Mouse (Mus musculus) midbrain, embryonic 16.5 days (tissue): ENCODE results near the gene Tspan5. TPM values are rescaled to one million over a fixed set of nuclear protein-coding genes. Genes with fewer than 3 reads are reported as not detected.
A peak's percentile ranks its signal among the peaks of the same experiment; 100 is the strongest.

Experiments used
- ATAC-seq: fragments of 200-750 bp; cut with Nextera tagmentation; 2 replicates; pipeline ENCODE4 v1.8.0; 2017; ENCODE audit warnings: moderate TSS enrichment
- H3K27ac ChIP-seq: fragments of 300-500 bp; sonication (generic); 2 replicates; pipeline ENCODE4 v1.5.1; 2014; ENCODE audit warnings: mild to moderate bottlenecking, low read length, mixed read lengths
- H3K27me3 ChIP-seq: fragments of 300-500 bp; sonication (generic); 2 replicates; pipeline ENCODE4 v1.6.1; 2014; ENCODE audit warnings: low read depth, low read length, mixed read lengths; ENCODE audit not compliant: control insufficient read depth, insufficient read depth
- H3K36me3 ChIP-seq: fragments of 300-500 bp; sonication (generic); 2 replicates; pipeline ENCODE4 v1.6.1; 2014; ENCODE audit warnings: mild to moderate bottlenecking, low read length, moderate library complexity, mixed read lengths; ENCODE audit not compliant: control insufficient read depth, insufficient read depth
- H3K4me1 ChIP-seq: fragments of 300-500 bp; sonication (generic); 2 replicates; pipeline ENCODE4 v1.6.1; 2014; ENCODE audit warnings: mild to moderate bottlenecking, low read length, mixed read lengths; ENCODE audit not compliant: control insufficient read depth, insufficient read depth
- H3K4me2 ChIP-seq: fragments of 300-500 bp; sonication (generic); 2 replicates; pipeline ENCODE4 v1.6.1; 2014; ENCODE audit warnings: mild to moderate bottlenecking, low read length, mixed read lengths
- H3K4me3 ChIP-seq: fragments of 300-500 bp; sonication (generic); 2 replicates; pipeline ENCODE4 v1.5.1; 2014; ENCODE audit warnings: low read depth, mild to moderate bottlenecking, low read length, moderate library complexity, mixed read lengths
- H3K9ac ChIP-seq: fragments of 300-500 bp; sonication (generic); 2 replicates; pipeline ENCODE4 v1.6.1; 2014; ENCODE audit warnings: low read depth, low read length, mixed read lengths
- H3K9me3 ChIP-seq: fragments of 300-500 bp; sonication (generic); replicated peaks from 2 replicates; pipeline ENCODE4 v1.6.1; 2014; ENCODE audit warnings: mild to moderate bottlenecking, low read length, mixed read lengths; ENCODE audit not compliant: control insufficient read depth, poor library complexity, severe bottlenecking
- WGBS: fragments of 180-500 bp; shearing (Covaris S2); extraction: QIAGEN DNeasy Blood & Tissue Kit; methylation state at CpG from one replicate; pipeline ENCODE4 v1.1.7; 2014; 5-methylcytosine and 5-hydroxymethylcytosine counted together
- polyA plus RNA-seq: library from polyadenylated mRNA; unstranded; fragments of >200 nt; fragmentation: Nextera tagmentation; extraction: Ambion mirVana; gene quantifications from 2 replicates; pipeline ENCODE4 v1.2.1, GENCODE M21; 2015

The Tspan5 gene
- polyA plus RNA-seq, 1 experiment from 2014 or later, result 101 TPM

GRCm38 (mm10) chr3:138852982-138853689 lies 111.1 kb downstream of the Tspan5 start:
- H3K27me3 ChIP-seq, result no peaks in the 10 kb centered on the region
- peaks cover 80% of the 10 kb centered on the region for H3K4me1 ChIP-seq
- H3K9me3 ChIP-seq, result no peaks in the 10 kb centered on the region
- no peak overlapping the region for H3K4me3 ChIP-seq
- 0 out of 2 replicates have a peak overlapping the region, but pooled peaks have one; percentile 2 for H3K27ac ChIP-seq
- H3K36me3 ChIP-seq, result no peaks in the 10 kb centered on the region
- no peak for ATAC-seq
- 22% methylated on average over 13 of the region's 13 CpGs for WGBS
- H3K4me2 ChIP-seq, result no peak overlapping the region
- H3K9ac ChIP-seq, result no peak overlapping the region

GRCm38 (mm10) chr3:138853996-138854836 lies 112.2 kb downstream of the Tspan5 start:
- H3K9me3 ChIP-seq, result no peaks in the 10 kb centered on the region
- no peaks in the 10 kb centered on the region for H3K27me3 ChIP-seq
- peak overlapping the region; percentile 34 for H3K4me2 ChIP-seq
- 0 out of 2 replicates have a peak overlapping the region, but pooled peaks have one; percentile 18 for H3K9ac ChIP-seq
- WGBS, result 14% methylated on average over 16 of the region's 16 CpGs
- no peak overlapping the region for H3K4me3 ChIP-seq
- peaks cover 91% of the 10 kb centered on the region for H3K4me1 ChIP-seq
- H3K27ac ChIP-seq, result peak overlapping the region; percentile 61
- no peaks in the 10 kb centered on the region for H3K36me3 ChIP-seq
- no peak for ATAC-seq

- Histone ChIP-seq H3K27me3 (no peaks in the 10 kb centered on the region), H3K9me3 (no peaks in the 10 kb centered on the region), H3K27ac (no peak overlapping the region), H3K4me1 (peaks cover 93% of the 10 kb centered on the region), H3K4me3 (no peak overlapping the region), H3K9ac (no peak overlapping the region), H3K36me3 (no peaks in the 10 kb centered on the region), H3K4me2 (no peak overlapping the region)
- no peak for ATAC-seq
- 76% methylated on average over 5 of the region's 5 CpGs for WGBS
Observed at GRCm38 (mm10) chr3:138855387-138855786, 113.4 kb downstream of the Tspan5 start.

GRCm38 (mm10) chr3:138856946-138857345 lies 115.0 kb downstream of the Tspan5 start:
- H3K4me1 ChIP-seq, result peaks cover 83% of the 10 kb centered on the region
- no peaks in the 10 kb centered on the region for H3K9me3 ChIP-seq
- H3K4me3 ChIP-seq, result no peak overlapping the region
- H3K27me3 ChIP-seq, result no peaks in the 10 kb centered on the region
- peak overlapping the region; percentile 55 for H3K9ac ChIP-seq
- H3K4me2 ChIP-seq, result peak overlapping the region; percentile 27; the same call in 1 of the 2 replicates
- ATAC-seq, result peak; percentile 30
- peak overlapping the region; percentile 72 for H3K27ac ChIP-seq
- H3K36me3 ChIP-seq, result no peaks in the 10 kb centered on the region
- 37% methylated on average over 4 of the region's 4 CpGs for WGBS

GRCm38 (mm10) chr3:138857805-138858546 lies 116.0 kb downstream of the Tspan5 start:
- H3K4me2 ChIP-seq, result no peak overlapping the region
- H3K27me3 ChIP-seq, result no peaks in the 10 kb centered on the region
- no peak overlapping the region for H3K4me3 ChIP-seq
- 0 out of 2 replicates have a peak, but pooled peaks have one; percentile 11 for ATAC-seq
- H3K36me3 ChIP-seq, result no peaks in the 10 kb centered on the region
- peaks cover 73% of the 10 kb centered on the region for H3K4me1 ChIP-seq
- no peak overlapping the region for H3K9ac ChIP-seq
- no peaks in the 10 kb centered on the region for H3K9me3 ChIP-seq
- peak overlapping the region; percentile 69 for H3K27ac ChIP-seq
- WGBS, result 21% methylated on average over 12 of the region's 12 CpGs

GRCm38 (mm10) chr3:138858649-138859048 lies 116.7 kb downstream of the Tspan5 start:
- Histone ChIP-seq H3K27me3 (no peaks in the 10 kb centered on the region), H3K4me1 (peaks cover 67% of the 10 kb centered on the region), H3K4me2 (no peak overlapping the region), H3K9ac (no peak overlapping the region), H3K36me3 (no peaks in the 10 kb centered on the region), H3K4me3 (no peak overlapping the region), H3K27ac (no peak overlapping the region; the same call in 1 of the 2 replicates), H3K9me3 (no peaks in the 10 kb centered on the region)
- ATAC-seq, result no peak
- WGBS, result 77% methylated on average over 6 of the region's 6 CpGs

GRCm38 (mm10) chr3:138859166-138859565 lies 117.2 kb downstream of the Tspan5 start:
- Histone ChIP-seq H3K27me3 (no peaks in the 10 kb centered on the region), H3K4me1 (peaks cover 62% of the 10 kb centered on the region), H3K9me3 (no peaks in the 10 kb centered on the region), H3K4me3 (no peak overlapping the region), H3K4me2 (no peak overlapping the region), H3K27ac (peak overlapping the region; percentile 44; the same call in 1 of the 2 replicates), H3K36me3 (no peaks in the 10 kb centered on the region), H3K9ac (no peak overlapping the region)
- no peak for ATAC-seq
- WGBS, result 77% methylated on average over 8 of the region's 8 CpGs

GRCm38 (mm10) chr3:138859666-138860065 lies 117.7 kb downstream of the Tspan5 start:
- no peaks in the 10 kb centered on the region for H3K9me3 ChIP-seq
- ATAC-seq, result peak; percentile 11; the same call in 1 of the 2 replicates
- H3K27ac ChIP-seq, result no peak overlapping the region; the same call in 1 of the 2 replicates
- H3K4me2 ChIP-seq, result no peak overlapping the region
- H3K4me1 ChIP-seq, result peaks cover 57% of the 10 kb centered on the region
- H3K4me3 ChIP-seq, result no peak overlapping the region
- WGBS, result 14% methylated on average over 8 of the region's 8 CpGs
- no peak overlapping the region for H3K9ac ChIP-seq
- H3K36me3 ChIP-seq, result no peaks in the 10 kb centered on the region
- no peaks in the 10 kb centered on the region for H3K27me3 ChIP-seq
